Mouse (Mus musculus) lung, postnatal 25 days (tissue): ENCODE results near the gene Hes5.
A peak's percentile ranks its signal among the peaks of the same experiment; 100 is the strongest.

Experiments
- DNase-seq: peaks from one replicate; pipeline ENCODE4 v3.0.0; 2022; ENCODE audit warnings: low spot score

Hes5 gene

GRCm38 (mm10) chr4:154942632-154943322 lies 17.9 kb upstream of the Hes5 start:
- no peak for DNase-seq

GRCm38 (mm10) chr4:154943323-154944039 lies 17.2 kb upstream of the Hes5 start:
- DNase-seq, result no peak

GRCm38 (mm10) chr4:154944121-154944590 lies 16.6 kb upstream of the Hes5 start:
- DNase-seq, result peak; percentile 91

- peak; percentile 78 for DNase-seq
These were observed 14.4 kb upstream of the Hes5 start for GRCm38 (mm10) chr4:154946319-154946718.

- peak; percentile 64 for DNase-seq
These were observed 12.4 kb upstream of the Hes5 start for GRCm38 (mm10) chr4:154948066-154948939.

GRCm38 (mm10) chr4:154948940-154949588 lies 11.7 kb upstream of the Hes5 start:
- no peak for DNase-seq

GRCm38 (mm10) chr4:154949589-154949982 lies 11.1 kb upstream of the Hes5 start:
- no peak for DNase-seq

- DNase-seq, result no peak
These were observed 8.1 kb upstream of the Hes5 start for GRCm38 (mm10) chr4:154952461-154953241.

- no peak for DNase-seq
These were observed 4.1 kb upstream of the Hes5 start for GRCm38 (mm10) chr4:154956604-154957003.

GRCm38 (mm10) chr4:154957289-154957993 lies 3.3 kb upstream of the Hes5 start:
- DNase-seq, result no peak

GRCm38 (mm10) chr4:154958171-154958570 lies 2.6 kb upstream of the Hes5 start:
- DNase-seq, result no peak

- DNase-seq, result no peak
These were observed 2.1 kb upstream of the Hes5 start for GRCm38 (mm10) chr4:154958621-154959020.

GRCm38 (mm10) chr4:154960021-154960689 lies 568 bp upstream of the Hes5 start:
- no peak for DNase-seq

GRCm38 (mm10) chr4:154961226-154961738 lies 559 bp downstream of the Hes5 start:
- no peak for DNase-seq

- peak; percentile 55 for DNase-seq
These were observed 1.2 kb downstream of the Hes5 start for GRCm38 (mm10) chr4:154961911-154962310.

GRCm38 (mm10) chr4:154962683-154963082 lies 2.0 kb downstream of the Hes5 start:
- DNase-seq, result no peak

GRCm38 (mm10) chr4:154963190-154963836 lies 2.6 kb downstream of the Hes5 start:
- no peak for DNase-seq

- peak; percentile 93 for DNase-seq
These were observed 3.3 kb downstream of the Hes5 start, which contains the start of gene Pank4 for GRCm38 (mm10) chr4:154963901-154964580. Pank4 (plus strand) TSS chr4:154964123.
